Mouse (Mus musculus) gastrocnemius, postnatal 36 days (tissue): ENCODE data around the gene Usp29. TPM values are rescaled to one million over a fixed set of nuclear protein-coding genes. Genes with fewer than 3 reads are reported as not detected.
A peak's percentile ranks its signal among the peaks of the same experiment; 100 is the strongest.

Experiments
- DNase-seq, 2 experiments: peaks; one replicate each; pipeline ENCODE4 v3.0.0; 2022
- intact Hi-C: fragments of 180-260 bp; cut with DNase I; formaldehyde crosslinking; loops from one replicate; pipeline ENCODE4 v1.15.1; 2025
- total RNA-seq, 2 experiments: library from RNA; stranded (reverse); gene quantifications; 2 replicates each; pipeline ENCODE4 v1.2.3; 2021

Usp29 gene
- total RNA-seq, 2 experiments from 2014 or later = 0.31 to 0.59 TPM

- intact Hi-C loops = no loop called here
These were observed 70.4 kb downstream of the Usp29 start for GRCm38 (mm10) chr7:6800586-6801441.

GRCm38 (mm10) chr7:6801642-6802041, 71.3 kb downstream of the Usp29 start:
- DNase-seq = no peak
- intact Hi-C loops = no loop called here

More at GRCm38 (mm10) chr7:6800586-6801441, 70.4 kb downstream of the Usp29 start:
- DNase-seq = no peak

- intact Hi-C loops = no loop called here
- no peak for DNase-seq
These were observed 80.2 kb downstream of the Usp29 start for GRCm38 (mm10) chr7:6810556-6810955.

- intact Hi-C loops = no loop called here
- no peak for DNase-seq
These were observed 84.6 kb downstream of the Usp29 start for GRCm38 (mm10) chr7:6814971-6815370.

GRCm38 (mm10) chr7:6816706-6817376, 86.5 kb downstream of the Usp29 start:
- no peak for DNase-seq
- intact Hi-C loops = no loop called here

GRCm38 (mm10) chr7:6820296-6820695, 89.9 kb downstream of the Usp29 start:
- DNase-seq = no peak
- intact Hi-C loops = no loop called here

GRCm38 (mm10) chr7:6822633-6823032, 92.3 kb downstream of the Usp29 start:
- DNase-seq = no peak
- intact Hi-C loops = no loop called here

- intact Hi-C loops = no loop called here
- DNase-seq = no peak
These were observed 93.3 kb downstream of the Usp29 start for GRCm38 (mm10) chr7:6823673-6824072.

- peak; percentile 18 to 45 for DNase-seq
- intact Hi-C loops = loop anchor here (5.0 kb wide), 1 partner anchor 89 kb away; no protein-coding TSS in a partner anchor
These were observed 95.7 kb downstream of the Usp29 start for GRCm38 (mm10) chr7:6825966-6826647.

GRCm38 (mm10) chr7:6829148-6829547, 98.8 kb downstream of the Usp29 start:
- intact Hi-C loops = loop anchor here (5.0 kb wide), 1 partner anchor 92 kb away; no protein-coding TSS in a partner anchor
- DNase-seq = no peak

GRCm38 (mm10) chr7:6834950-6835349, 104.6 kb downstream of the Usp29 start:
- DNase-seq = no peak
- intact Hi-C loops = loop anchor here (5.0 kb wide), 1 partner anchor 92 kb away; no protein-coding TSS in a partner anchor

GRCm38 (mm10) chr7:6835351-6835750, 105.0 kb downstream of the Usp29 start:
- no peak for DNase-seq
- intact Hi-C loops = loop anchor here (5.0 kb wide), 1 partner anchor 92 kb away; no protein-coding TSS in a partner anchor

GRCm38 (mm10) chr7:6837297-6837925, 107.0 kb downstream of the Usp29 start:
- no peak for DNase-seq
- intact Hi-C loops = loop anchor here (5.0 kb wide), 1 partner anchor 90 kb away; no protein-coding TSS in a partner anchor

- intact Hi-C loops = loop anchor here (5.0 kb wide), 1 partner anchor 89 kb away; no protein-coding TSS in a partner anchor
These were observed 107.7 kb downstream of the Usp29 start for GRCm38 (mm10) chr7:6837926-6838554.

GRCm38 (mm10) chr7:6840860-6841259, 110.5 kb downstream of the Usp29 start:
- DNase-seq = peak in 1 of 2 experiments; percentile 10
- intact Hi-C loops = no loop called here

More at GRCm38 (mm10) chr7:6837926-6838554, 107.7 kb downstream of the Usp29 start:
- DNase-seq = no peak

GRCm38 (mm10) chr7:6849495-6849894, 119.1 kb downstream of the Usp29 start:
- intact Hi-C loops = no loop called here
- no peak for DNase-seq

GRCm38 (mm10) chr7:6850321-6850720, 119.9 kb downstream of the Usp29 start:
- intact Hi-C loops = no loop called here
- no peak for DNase-seq

GRCm38 (mm10) chr7:6851256-6851655, 120.9 kb downstream of the Usp29 start:
- no peak for DNase-seq
- intact Hi-C loops = no loop called here

GRCm38 (mm10) chr7:6851717-6852503, 121.5 kb downstream of the Usp29 start:
- DNase-seq = no peak
- intact Hi-C loops = no loop called here
